Mouse (Mus musculus) left cerebral cortex, adult 8-10 months (tissue): ENCODE data around the gene Nfam1. TPM values are rescaled to one million over a fixed set of nuclear protein-coding genes. Genes with fewer than 3 reads are reported as not detected.

Source experiments
- DNase-seq, 2 experiments: peaks; one replicate each; pipeline ENCODE4 v3.0.0; 2022; ENCODE audit warnings: low spot score in 2 of 2
- total RNA-seq, 4 experiments: library from RNA; stranded (reverse); gene quantifications; 2 replicates each; pipeline ENCODE4 v1.2.4; 2022

Gene Nfam1
- total RNA-seq, 4 experiments from 2014 or later, result 2.3 to 4.1 (median 3.6) TPM

- DNase-seq, result peak in 1 of 2 experiments; percentile 62
Observed at GRCm38 (mm10) chr15:82995239-82995638, 37.9 kb downstream of the Nfam1 start.

- no peak for DNase-seq
Observed at GRCm38 (mm10) chr15:82992911-82993310, 40.2 kb downstream of the Nfam1 start.

DNA sequence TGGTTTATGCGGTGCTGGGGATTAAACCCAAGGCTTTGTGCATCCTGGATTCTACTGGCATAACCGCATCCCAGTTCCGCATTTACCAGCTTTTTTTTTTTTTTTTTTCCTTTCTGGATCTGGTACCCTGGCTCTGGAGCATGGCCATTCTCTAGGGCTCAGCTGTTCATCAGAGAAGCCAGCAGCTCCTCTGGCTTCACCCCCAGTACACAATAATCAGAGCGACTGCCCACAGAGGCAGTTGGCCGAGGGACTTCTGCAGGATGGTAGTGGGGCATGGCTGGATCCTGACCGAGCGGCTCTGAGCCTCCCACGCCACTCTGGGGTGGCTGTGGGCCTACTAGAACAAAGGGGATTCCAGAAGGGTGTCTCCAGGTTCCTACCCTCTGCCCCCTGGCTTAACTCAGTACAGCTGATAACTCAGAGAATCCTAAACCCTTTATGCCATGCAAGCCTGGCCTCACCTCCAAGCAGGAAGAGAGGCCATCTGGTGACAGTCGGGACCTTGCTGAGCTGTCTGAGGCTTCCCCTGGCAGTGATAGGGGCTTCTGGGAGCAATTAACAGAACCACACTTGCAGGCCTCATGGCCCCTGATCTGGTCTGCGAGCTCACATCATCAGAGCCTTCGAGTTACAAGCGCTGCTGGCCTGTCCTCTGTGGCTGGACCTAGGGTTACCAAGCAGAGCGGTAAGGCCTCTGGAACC is 40.9 kb downstream of the Nfam1 start:
- DNase-seq, result no peak

- no peak for DNase-seq
Observed at GRCm38 (mm10) chr15:82989190-82989704, 43.9 kb downstream of the Nfam1 start.

DNA sequence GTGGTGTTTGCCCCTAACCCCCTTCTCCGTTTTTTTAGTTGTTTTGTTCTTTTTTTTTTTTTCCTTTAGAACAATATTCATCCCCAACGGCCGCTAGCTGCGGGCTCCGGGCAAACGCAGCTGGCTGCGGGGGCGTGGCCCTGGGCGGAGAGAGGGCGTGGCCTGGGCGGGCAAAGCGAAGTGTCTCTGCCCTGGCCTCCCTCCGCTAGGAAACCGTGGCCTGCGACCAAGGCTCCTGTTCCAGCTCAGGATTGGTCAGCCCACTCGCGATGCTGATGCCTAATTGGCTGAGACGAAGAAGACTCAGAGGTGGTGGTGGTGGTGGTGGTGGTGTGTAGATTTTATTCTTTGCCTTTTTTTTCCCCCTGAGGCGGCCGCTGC is 45.4 kb downstream of the Nfam1 start, which contains the start of gene Tcf20:
Gene Tcf20, minus strand, starts transcription at position 141 of the 381 bp plus-strand sequence.
- DNase-seq, result peak; percentile 86 to 89

GRCm38 (mm10) chr15:82987014-82987731 is 45.9 kb downstream of the Nfam1 start:
- DNase-seq, result no peak

DNA sequence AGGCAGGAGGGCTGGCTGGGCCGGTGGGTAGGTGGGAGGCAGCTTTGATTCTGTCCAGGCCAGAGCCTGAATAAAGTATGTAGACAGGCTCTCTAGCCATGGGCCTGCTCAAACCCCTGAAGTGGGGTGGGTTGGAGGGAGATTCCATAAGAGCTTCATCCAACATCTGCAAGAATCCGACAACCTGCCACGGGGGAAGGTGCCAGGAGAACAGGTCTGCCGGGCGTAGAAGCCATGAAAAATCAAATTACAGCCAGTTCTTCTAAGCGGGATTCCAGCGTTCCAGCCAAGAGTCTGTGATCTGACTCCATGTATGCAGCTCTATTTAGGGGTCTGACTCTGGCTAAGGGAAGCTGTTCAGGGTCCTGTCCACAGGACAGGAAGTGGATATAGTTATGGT is 48.5 kb downstream of the Nfam1 start:
- DNase-seq, result no peak

DNA sequence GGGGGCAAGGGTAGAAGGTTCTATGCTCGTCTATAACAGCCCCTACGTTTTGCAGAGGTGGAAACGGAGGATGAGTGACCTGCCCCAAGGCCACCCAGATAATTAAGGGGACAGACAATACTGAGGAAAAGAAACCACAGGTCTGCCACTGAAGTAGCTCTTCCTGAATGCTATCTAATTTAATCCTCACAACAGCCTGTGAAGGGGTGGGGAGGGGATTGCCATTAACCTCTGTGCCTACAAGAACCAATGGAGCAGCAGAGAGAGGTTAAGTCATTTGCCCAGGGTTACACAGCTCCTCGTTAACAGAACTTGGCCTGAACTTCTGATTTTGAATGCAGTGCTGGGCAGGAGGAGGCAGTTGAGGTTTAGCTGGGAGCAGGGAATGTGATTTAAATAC is 49.0 kb downstream of the Nfam1 start:
- DNase-seq, result no peak

GRCm38 (mm10) chr15:82983416-82984026 is 49.6 kb downstream of the Nfam1 start:
- DNase-seq, result no peak

GRCm38 (mm10) chr15:82982724-82983415 is 50.2 kb downstream of the Nfam1 start:
- DNase-seq, result no peak

- DNase-seq, result no peak
Observed at GRCm38 (mm10) chr15:82981676-82982520, 51.2 kb downstream of the Nfam1 start.

DNA sequence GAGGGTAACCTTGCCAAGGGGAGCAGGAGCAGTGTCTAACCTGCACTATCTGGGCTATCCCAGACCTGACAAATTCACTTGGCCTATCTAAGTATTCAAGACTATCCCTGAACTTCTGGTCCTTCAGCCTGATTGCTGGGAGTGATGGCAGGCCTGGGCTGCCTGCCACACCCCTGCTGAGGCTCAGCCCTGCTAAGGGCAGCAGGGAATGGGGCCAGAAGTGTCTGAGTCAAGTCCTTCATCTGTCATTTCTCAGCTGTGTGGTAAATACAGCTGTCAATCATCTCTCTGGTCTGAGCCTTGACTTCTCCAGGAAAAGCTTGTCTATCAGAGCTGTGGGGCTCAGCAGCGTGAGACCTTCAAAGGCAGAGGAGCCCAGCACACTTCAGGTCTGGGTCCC is 53.6 kb downstream of the Nfam1 start:
- no peak for DNase-seq

DNA sequence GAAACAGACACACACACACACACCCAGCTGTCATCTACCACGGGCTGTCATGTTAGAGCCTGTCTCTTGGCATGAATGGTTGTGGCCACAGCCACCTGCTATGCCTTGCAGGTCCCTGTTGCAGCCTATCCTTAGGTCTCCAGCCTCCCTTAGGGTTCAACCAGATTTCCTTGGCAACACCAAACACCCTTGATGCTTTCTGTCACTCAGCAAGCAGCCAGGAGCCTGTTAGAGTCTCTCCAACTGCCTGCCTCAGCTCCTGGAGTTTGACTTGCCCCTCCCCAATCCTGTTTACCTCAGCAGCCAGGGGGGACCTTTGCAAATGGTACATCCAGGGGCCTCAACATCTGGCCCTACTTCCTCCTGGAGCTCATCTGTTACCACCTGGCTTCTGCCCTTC is 58.6 kb downstream of the Nfam1 start:
- DNase-seq, result no peak

DNA sequence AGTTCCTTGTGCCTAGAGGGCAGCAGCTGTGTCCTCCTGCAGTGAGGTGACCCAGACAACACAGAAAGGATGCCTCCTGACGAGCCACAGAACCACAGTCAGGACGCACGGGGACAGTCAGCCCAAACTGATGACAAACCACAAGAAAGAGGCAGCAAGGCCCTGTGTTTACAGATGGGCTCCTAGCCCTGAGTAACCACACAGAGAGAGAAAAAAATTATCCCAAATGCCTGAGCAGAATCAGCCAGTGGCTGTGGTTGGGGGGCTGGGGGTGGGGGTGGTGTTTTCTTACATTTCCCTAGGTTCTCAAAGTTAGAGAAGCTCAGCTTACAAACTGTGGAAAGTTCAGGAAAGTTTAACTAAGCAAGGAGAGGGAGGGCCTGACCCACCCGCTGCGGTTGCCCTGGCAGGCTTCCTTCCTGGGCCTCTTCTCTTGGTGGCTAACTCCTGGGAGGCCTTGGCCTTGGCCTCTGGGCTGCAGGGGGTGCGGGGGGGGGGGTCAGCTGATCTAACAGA is 63.8 kb downstream of the Nfam1 start:
- DNase-seq, result no peak

- peak in 1 of 2 experiments; percentile 57 for DNase-seq
Observed at GRCm38 (mm10) chr15:82968449-82968848, 64.7 kb downstream of the Nfam1 start.

DNA sequence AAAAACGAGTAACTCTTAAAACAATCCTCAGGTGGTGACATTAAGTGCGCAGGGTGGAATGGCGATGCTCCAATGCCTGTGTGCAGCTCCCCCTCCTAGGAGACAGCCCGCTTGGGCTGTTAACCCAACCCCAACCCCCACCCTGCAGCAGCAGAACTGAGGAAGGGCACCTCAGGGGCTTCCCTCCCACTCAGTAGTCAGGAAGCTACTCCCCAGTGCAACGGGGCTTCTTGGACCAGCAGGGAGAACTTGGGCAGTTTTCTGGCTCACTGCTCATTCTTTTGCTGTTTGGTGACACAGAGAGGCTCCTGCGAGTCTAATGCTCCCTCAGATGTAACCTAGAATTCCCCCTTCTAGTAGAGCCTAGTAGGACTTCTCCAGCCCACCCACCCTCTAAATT is 65.2 kb downstream of the Nfam1 start:
- DNase-seq, result no peak

GRCm38 (mm10) chr15:82964266-82964825 is 68.8 kb downstream of the Nfam1 start:
- no peak for DNase-seq

DNA sequence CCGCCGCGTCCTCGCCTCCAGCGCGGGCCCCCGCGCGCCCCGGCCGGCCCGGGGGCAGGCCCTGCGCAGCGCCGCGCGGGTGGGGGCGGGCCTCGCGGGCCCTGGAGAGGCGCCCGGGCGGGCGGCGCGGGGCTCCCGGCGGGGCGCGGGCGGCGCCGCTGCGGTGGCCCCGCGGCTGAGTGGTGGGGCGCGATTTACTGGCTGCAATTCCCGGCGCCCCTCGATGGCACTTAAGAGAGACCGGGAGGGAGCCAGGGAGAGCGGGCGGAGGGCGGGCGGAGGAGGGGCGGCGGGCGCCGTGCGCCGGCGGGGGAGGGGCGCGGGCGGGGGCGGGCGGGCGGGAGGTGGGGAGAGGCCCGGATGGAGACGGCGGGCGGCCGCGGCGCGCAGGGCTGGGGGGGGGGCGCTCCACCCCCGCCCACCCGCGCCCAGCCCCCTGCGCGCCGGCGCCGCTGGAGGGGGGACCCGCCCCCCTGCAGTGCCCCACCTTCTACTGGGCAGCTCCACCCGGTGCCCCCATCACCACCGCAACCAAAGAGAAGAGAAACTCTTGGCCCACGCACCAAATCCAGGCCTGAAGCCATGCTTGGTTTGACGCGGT is 69.5 kb downstream of the Nfam1 start:
- no peak for DNase-seq

DNA sequence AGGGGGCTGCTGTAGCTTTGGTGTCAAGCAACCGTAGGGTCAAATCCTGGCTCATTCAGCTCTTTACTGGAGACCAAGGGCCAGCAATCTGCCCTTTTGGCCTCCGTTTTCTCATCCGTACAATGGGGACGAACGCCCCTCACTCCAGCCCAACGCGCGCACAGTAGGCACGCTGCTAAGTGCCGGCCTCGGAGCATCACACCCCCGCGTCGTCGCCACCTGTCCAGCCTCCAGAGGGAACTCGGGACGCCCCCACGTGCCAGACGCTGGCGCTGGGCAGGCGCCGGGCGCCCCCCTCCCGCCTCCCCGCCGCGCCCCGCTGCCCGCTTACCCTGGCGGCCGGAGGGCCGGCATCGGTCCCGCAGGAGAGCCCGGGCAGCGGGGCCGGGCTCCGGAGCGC is 70.0 kb downstream of the Nfam1 start:
- no peak for DNase-seq

GRCm38 (mm10) chr15:82962536-82962935 is 70.6 kb downstream of the Nfam1 start:
- DNase-seq, result no peak
